Mouse (Mus musculus): ENCODE results near the gene Abhd8. TPM values are rescaled to one million over a fixed set of nuclear protein-coding genes. Genes with fewer than 3 reads are reported as not detected.
A peak's percentile ranks its signal among the peaks of the same experiment; 100 is the strongest.

Abhd8 gene
- 42.0 and 44.0 TPM in 2 replicates for polyA plus RNA-seq (2015; fragmentation: Nextera tagmentation; extraction: Ambion mirVana)

DNA sequence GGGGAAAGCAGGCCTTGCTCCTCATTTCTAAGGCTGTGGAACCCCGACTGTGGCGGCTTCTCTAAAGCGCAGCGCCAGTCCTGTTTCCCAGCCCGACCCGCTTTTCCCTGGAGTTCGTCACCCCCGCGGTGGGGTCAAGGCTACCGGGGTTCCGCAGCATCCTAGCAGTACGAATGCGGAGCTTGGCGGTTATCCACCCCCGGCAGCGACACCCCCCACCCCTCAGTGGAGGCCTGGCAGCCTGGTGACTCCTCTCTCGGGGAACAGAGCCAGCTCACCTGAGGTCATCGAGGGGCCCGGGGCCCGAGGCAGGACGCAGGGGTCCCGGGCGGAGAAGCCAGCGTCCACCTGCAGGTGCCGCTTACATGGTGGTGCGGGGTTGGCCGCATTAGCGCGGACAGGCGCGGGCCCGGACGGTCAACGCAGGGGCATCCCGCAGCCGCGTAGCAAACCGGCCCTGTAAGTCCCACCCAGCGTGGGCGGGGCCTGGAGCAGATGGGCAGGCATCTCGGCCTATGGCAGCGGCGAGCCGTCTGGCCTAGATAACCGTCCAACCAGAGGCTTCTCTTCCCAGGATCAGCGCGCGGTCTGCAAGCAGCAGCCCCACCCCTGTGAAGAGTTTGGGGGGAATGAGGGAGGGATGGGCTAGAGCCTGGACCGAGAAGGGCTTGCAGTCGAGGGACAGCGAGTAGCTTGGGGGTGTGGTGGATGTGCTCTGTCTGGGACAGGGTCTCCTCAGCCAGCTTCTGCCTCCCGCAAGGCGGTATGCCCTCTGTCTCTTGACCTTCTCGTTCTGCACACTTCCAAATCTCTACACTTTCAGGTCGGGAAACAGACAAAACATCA is at the start of gene Abhd8:
Abhd8 (minus strand) TSS at position 468 of the 846 bp plus-strand sequence.
- Histone ChIP-seq H3K4me3 (replicated peaks) (peak within 1 kb of the TSS; percentile 86), H3K27me3 (replicated peaks) (no peaks in the 10 kb centered on the region), H3K9ac (peak within 1 kb of the TSS; percentile 78), H3K9me3 (no peaks in the 10 kb centered on the region), H3K27ac (peak within 1 kb of the TSS; percentile 95), H3K4me2 (peak within 1 kb of the TSS; percentile 92), H3K36me3 (peaks cover 10% of the 10 kb centered on the region; the same call in 1 of the 2 replicates), H3K4me1 (peaks cover 18% of the 10 kb centered on the region)
- ATAC-seq (ENCODE audit: insufficient read depth, low FRiP score, low read depth) = peak; percentile 86
- under 1% methylated on average over 55 of the region's 55 CpGs for WGBS

DNA sequence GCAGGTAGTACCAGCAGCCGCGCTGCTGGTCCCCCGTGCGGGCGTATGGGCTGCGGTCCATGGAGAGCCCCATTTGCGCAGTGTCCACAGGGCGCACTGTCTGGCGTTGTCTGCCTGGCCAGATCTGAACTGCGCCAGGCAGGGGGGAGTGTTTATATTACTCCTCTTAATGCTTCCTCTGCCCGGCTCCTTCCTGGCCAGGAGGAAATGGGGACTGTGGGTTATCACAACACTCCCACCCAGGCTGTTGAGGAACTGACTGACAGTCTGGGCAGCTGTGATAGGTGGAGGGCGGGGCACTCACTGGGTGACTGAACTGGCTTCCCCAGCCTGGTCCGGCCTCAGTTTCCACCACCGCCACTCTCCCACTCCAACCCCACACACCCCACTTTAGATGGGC is 48.2 kb upstream of the Abhd8 start, which contains the start of gene Plvap:
Plvap (minus strand) TSS at position 109 of the 400 bp plus-strand sequence.
- Histone ChIP-seq H3K4me2 (no peak within 1 kb of the TSS; the same call in 1 of the 2 replicates), H3K27ac (no peak within 1 kb of the TSS), H3K4me3 (replicated peaks) (peak within 1 kb of the TSS; percentile 24), H3K9me3 (no peaks in the 10 kb centered on the region), H3K9ac (no peak within 1 kb of the TSS), H3K4me1 (0 out of 2 replicates have a peak, but pooled peaks cover 5% of the 10 kb centered on the region), H3K36me3 (no peaks in the 10 kb centered on the region), H3K27me3 (replicated peaks) (peaks cover 31% of the 10 kb centered on the region)
- WGBS = 18% methylated on average over 14 of the region's 14 CpGs
- ATAC-seq (ENCODE audit: insufficient read depth, low FRiP score, low read depth) = peak; percentile 33; the same call in 1 of the 2 replicates

DNA sequence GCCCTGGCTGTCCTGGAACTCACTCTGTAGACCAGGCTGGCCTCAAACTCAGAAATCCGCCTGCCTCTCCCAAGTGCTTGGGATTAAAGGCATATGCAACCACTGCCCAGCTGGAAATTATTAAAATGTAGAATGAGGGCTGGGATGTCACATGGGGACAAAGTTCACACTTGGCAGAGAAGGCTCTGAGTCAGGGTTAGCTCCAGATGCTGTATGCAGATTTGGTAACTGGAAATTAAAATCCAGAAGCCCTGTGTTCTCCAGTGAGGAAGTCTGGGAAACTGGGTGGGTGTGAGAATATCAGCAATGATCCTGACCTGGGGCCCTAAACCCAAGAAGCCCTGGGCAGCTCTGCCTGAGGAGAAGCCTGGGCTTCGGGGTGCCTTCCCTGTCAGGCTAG is 45.9 kb upstream of the Abhd8 start:
- no peaks in the 10 kb centered on the region for H3K9me3 ChIP-seq
- no peak for ATAC-seq (ENCODE audit: insufficient read depth, low FRiP score, low read depth)
- peak overlapping the region; percentile 19 for H3K4me2 ChIP-seq
- H3K27me3 ChIP-seq (replicated peaks) = peaks cover 39% of the 10 kb centered on the region
- H3K36me3 ChIP-seq = no peaks in the 10 kb centered on the region
- H3K27ac ChIP-seq = no peak overlapping the region
- WGBS = 68% methylated on average over 2 of the region's 2 CpGs
- no peak overlapping the region for H3K9ac ChIP-seq
- no peak overlapping the region for H3K4me3 ChIP-seq (replicated peaks)
- 0 out of 2 replicates have a peak, but pooled peaks cover 5% of the 10 kb centered on the region for H3K4me1 ChIP-seq

DNA sequence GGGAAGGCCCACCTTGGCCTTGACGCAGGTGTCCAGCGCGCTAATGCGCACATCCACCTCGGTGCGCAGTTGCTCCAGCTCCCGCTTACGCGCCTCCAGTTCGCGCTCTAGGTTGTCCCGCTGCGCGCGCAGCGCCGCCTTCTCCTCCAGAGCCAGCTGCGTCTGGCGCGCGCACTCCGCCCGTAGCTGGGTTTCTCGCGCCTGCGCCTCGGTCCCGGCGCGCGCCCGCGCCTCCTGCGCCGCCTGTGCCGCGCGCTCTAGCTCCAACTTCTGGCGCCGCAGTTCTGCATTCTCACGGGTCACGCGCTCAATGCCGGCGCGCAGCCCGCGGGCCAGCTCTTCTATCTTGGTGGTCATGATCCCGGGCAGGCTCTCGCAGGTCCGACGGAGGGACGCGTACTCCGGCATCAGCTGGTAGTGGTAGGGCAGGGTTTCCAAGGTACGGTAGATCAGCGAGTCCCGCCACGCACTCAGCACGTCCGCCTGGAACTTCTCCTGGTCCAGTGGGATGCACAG is 44.2 kb upstream of the Abhd8 start:
- ATAC-seq (ENCODE audit: insufficient read depth, low FRiP score, low read depth) = peak; percentile 69
- H3K4me3 ChIP-seq (replicated peaks) = peak overlapping the region; percentile 43
- under 1% methylated on average over 61 of the region's 61 CpGs for WGBS
- peak overlapping the region; percentile 79 for H3K4me2 ChIP-seq
- 0 out of 2 replicates have a peak, but pooled peaks cover 5% of the 10 kb centered on the region for H3K4me1 ChIP-seq
- H3K9me3 ChIP-seq = no peaks in the 10 kb centered on the region
- peaks cover 39% of the 10 kb centered on the region for H3K27me3 ChIP-seq (replicated peaks)
- H3K27ac ChIP-seq = no peak overlapping the region
- H3K36me3 ChIP-seq = no peaks in the 10 kb centered on the region
- H3K9ac ChIP-seq = no peak overlapping the region

DNA sequence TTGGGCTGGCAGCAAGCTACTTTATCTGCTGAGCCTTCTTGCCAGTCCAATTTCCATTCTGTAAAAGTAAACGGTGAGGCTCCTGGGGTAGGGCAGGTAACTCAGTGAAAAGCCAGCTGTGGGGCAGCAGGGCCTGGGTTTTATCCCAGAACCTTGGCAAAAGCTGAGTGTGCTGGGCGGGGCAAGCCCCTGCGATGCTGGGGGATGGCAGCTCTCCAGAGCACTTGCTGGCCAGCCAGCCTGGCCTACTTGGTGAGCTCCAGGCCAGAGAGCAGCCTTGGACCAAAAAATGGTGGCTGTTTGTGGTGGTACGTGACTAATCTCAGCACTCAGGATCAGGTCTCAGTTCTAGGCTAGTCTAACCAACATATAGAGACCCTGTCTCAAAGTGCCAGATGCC is 42.5 kb upstream of the Abhd8 start:
- no peak overlapping the region for H3K9ac ChIP-seq
- ATAC-seq (ENCODE audit: insufficient read depth, low FRiP score, low read depth) = no peak
- H3K36me3 ChIP-seq = no peaks in the 10 kb centered on the region
- WGBS = 80% methylated on average over 4 of the region's 4 CpGs
- H3K27me3 ChIP-seq (replicated peaks) = peaks cover 33% of the 10 kb centered on the region
- no peak overlapping the region for H3K27ac ChIP-seq
- no peaks in the 10 kb centered on the region for H3K9me3 ChIP-seq
- H3K4me2 ChIP-seq = no peak overlapping the region
- H3K4me3 ChIP-seq (replicated peaks) = no peak overlapping the region
- H3K4me1 ChIP-seq = 0 out of 2 replicates have a peak, but pooled peaks cover 5% of the 10 kb centered on the region

DNA sequence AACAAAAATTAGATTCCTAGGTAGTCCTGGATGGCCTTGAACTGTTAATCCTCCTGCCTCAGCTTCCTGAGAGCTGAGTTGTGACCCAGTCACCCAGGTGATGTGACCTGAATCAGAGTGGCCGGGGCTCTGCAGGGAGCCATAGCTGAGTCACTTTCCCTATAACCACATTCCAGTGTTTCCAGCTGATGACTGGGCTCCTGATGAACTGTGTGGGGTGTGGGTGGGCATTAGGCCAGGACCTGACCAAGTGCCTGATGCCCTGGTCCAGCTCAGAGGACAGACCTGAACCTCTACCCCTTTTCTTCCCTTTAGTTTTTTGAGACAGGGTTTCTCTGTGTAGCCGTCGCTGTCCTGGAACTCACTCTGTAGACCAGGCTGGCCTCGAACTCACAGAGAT is 41.9 kb upstream of the Abhd8 start:
- 87% methylated on average over 4 of the region's 4 CpGs for WGBS
- Histone ChIP-seq H3K27me3 (replicated peaks) (peaks cover 31% of the 10 kb centered on the region), H3K27ac (no peak overlapping the region), H3K36me3 (no peaks in the 10 kb centered on the region), H3K4me3 (replicated peaks) (no peak overlapping the region), H3K9me3 (no peaks in the 10 kb centered on the region), H3K4me2 (no peak overlapping the region), H3K9ac (no peak overlapping the region), H3K4me1 (0 out of 2 replicates have a peak, but pooled peaks cover 5% of the 10 kb centered on the region)
- no peak for ATAC-seq (ENCODE audit: insufficient read depth, low FRiP score, low read depth)

DNA sequence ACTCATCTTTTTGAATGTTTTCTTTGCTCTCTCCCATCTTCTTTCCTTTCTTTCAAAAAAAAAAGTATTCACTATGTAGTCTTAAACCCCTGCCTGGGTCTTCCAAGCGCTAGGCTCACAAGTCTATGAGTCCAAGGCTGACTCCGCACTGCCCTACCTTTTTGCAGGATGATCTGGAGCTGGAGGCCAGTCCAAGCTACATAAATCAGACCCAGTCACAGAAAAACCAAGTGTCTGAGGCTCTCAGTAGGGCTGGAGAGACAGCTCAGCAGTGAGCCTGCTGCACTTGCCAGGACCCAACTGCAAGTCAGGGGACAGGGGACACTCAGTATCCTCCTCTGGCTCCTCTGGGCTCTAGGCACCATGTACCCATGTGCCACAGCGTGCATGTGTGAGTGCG is 40.9 kb upstream of the Abhd8 start:
- ATAC-seq (ENCODE audit: insufficient read depth, low FRiP score, low read depth) = no peak
- WGBS = 86% methylated on average over 4 of the region's 4 CpGs
- no peak overlapping the region for H3K27ac ChIP-seq

DNA sequence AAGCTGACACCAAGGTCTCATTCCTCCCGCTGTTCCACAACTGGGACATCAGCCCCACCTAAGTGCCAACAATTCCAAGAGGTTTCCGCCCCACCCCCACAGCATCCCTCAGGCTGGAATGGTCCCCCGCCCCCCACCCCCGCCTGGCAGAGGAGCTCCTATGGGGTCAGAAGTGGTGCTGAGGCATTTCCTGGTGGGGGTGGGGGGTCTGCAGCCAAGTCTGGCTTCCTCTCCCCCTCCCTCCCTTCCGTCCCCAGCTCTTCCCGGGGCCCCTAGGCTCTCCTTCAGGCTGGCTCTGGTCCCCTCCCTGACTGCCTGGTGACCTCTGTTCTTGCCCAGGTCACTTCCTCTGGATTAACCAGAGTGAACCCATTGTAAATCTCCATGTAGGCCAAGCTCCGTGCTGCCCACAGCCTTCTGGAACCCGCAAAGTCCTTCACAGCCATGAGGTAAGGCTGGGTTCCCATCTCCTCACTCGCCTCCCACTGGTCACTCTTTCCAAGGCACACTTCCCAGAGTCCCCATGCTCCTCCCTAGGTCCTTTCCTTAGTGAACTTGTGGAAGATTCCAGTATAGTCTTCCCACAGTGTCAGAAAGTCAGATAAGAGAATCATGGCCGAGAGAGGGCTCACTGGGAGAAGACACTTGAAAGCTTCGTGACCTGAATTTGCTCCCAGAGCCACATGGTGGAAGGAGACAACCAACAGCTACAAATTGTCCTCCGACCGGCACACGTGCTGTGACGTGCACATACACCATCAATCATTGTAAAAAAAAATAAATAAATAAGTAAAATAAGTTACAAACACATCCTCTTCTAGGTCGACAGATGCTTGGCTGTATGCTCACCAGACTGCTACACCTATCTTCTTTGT is 35.6 kb upstream of the Abhd8 start:
- H3K27me3 ChIP-seq (replicated peaks) = no peaks in the 10 kb centered on the region
- H3K4me1 ChIP-seq = peaks cover 38% of the 10 kb centered on the region
- no peaks in the 10 kb centered on the region for H3K36me3 ChIP-seq
- no peak overlapping the region for H3K4me3 ChIP-seq (replicated peaks)
- WGBS = 26% methylated on average over 16 of the region's 16 CpGs
- H3K27ac ChIP-seq = peak overlapping the region; percentile 37; the same call in 1 of the 2 replicates
- H3K9me3 ChIP-seq = no peaks in the 10 kb centered on the region
- H3K4me2 ChIP-seq = no peak overlapping the region
- no peak; the same call in 1 of the 2 replicates for ATAC-seq (ENCODE audit: insufficient read depth, low FRiP score, low read depth)
- no peak overlapping the region for H3K9ac ChIP-seq

More for the DNA sequence above, 40.9 kb upstream of the Abhd8 start:
- Histone ChIP-seq H3K4me2 (no peak overlapping the region), H3K27me3 (replicated peaks) (peaks cover 31% of the 10 kb centered on the region), H3K36me3 (no peaks in the 10 kb centered on the region), H3K9me3 (no peaks in the 10 kb centered on the region), H3K4me1 (0 out of 2 replicates have a peak, but pooled peaks cover 6% of the 10 kb centered on the region), H3K9ac (no peak overlapping the region), H3K4me3 (replicated peaks) (no peak overlapping the region)

DNA sequence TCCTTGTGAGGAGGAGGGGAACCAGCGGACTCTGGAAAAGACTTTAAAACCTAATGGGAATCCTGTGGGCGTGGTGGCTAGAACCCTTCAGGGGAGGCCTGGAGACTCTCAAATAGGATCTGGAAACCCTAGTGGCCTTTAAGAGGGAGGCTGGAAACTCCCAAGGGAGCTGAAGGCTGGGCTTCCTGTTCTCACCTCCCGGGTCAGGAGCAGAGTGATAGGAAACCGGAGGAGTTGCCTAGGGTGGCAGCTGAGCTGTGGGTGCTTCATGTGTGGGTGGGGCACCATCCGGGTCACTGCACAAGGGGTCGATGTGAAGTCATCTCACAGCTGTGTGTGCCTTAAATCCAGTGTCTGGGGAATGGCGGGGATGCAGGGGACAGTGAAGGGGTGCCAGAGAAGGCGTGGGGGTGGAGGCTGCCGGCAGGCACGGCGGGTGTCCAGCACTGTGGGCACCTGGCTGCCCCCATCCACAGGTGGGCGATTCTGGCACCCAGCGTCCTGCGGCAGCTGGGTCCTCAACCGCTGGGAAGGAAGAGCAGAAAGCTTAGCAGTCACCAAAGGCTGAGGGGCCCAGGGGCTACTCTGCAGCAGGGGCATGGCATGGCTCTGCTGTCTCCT is 34.5 kb upstream of the Abhd8 start:
- H3K9me3 ChIP-seq = no peaks in the 10 kb centered on the region
- 0 out of 2 replicates have a peak, but pooled peaks cover 3% of the 10 kb centered on the region for H3K36me3 ChIP-seq
- H3K9ac ChIP-seq = no peak overlapping the region
- H3K4me1 ChIP-seq = peaks cover 38% of the 10 kb centered on the region
- no peak for ATAC-seq (ENCODE audit: insufficient read depth, low FRiP score, low read depth)
- 21% methylated on average over 15 of the region's 15 CpGs for WGBS
- no peak overlapping the region for H3K4me3 ChIP-seq (replicated peaks)
- no peak overlapping the region for H3K4me2 ChIP-seq
- peak overlapping the region; percentile 37 for H3K27ac ChIP-seq
- no peaks in the 10 kb centered on the region for H3K27me3 ChIP-seq (replicated peaks)

DNA sequence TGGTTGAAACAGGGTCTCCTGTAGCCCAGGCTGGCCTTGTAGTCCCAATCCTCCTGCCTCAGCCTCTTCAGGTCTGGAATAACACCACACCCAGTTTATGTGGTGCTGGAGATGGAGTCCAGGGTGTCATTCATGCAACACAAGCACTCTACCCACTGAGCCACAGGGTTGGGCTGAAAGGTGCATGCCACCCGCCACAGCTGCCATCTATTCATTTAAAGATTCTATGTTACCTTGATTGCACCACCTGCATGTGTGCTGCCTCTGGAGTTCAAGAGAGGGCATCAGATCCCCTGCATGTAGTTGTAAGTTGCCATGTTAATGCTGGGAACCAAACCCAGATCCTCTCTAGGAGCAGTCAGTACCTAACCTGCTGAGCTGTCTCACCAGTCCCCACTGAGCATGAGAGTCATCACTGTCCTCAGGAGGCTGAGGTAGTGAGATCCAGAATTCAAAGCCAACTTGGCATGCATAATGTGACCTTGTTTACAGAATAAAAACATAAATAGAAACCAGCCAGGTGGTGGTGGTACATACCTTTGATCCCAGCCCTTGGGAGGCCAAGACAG is 33.7 kb upstream of the Abhd8 start:
- no peaks in the 10 kb centered on the region for H3K9me3 ChIP-seq
- H3K4me3 ChIP-seq (replicated peaks) = no peak overlapping the region
- no peak overlapping the region for H3K9ac ChIP-seq
- no peak overlapping the region for H3K4me2 ChIP-seq
- 96% methylated on average over 1 of the region's 1 CpGs for WGBS
- H3K4me1 ChIP-seq = peaks cover 38% of the 10 kb centered on the region
- no peaks in the 10 kb centered on the region for H3K27me3 ChIP-seq (replicated peaks)
- peak overlapping the region; percentile 68; the same call in 1 of the 2 replicates for H3K27ac ChIP-seq
- peaks cover 11% of the 10 kb centered on the region for H3K36me3 ChIP-seq
- ATAC-seq (ENCODE audit: insufficient read depth, low FRiP score, low read depth) = no peak

DNA sequence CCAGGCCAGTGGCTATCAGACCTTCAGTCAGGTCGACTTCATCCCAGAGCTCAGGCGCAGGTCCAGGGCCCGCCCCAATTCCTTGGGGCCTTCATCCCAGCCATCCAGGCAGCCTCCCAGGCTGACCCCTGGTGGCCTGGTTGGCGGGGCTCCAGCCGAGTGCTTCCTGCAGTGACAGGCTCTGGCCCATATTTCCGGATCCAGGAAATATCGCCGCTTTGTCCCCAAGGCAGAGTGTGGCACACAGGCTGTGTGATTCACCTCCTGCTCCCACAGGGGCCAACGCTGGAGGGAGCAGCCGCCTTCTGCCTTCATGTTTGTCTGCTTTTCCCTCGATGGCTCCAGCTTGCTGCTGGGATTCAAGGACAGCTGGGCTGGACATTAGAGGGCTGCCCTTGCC is 33.0 kb upstream of the Abhd8 start:
- Histone ChIP-seq H3K27ac (peak overlapping the region; percentile 68), H3K9me3 (no peaks in the 10 kb centered on the region), H3K4me2 (no peak overlapping the region), H3K27me3 (replicated peaks) (no peaks in the 10 kb centered on the region), H3K36me3 (peaks cover 15% of the 10 kb centered on the region), H3K4me1 (peaks cover 38% of the 10 kb centered on the region), H3K9ac (no peak overlapping the region), H3K4me3 (replicated peaks) (no peak overlapping the region)
- WGBS = 31% methylated on average over 11 of the region's 11 CpGs
- no peak; the same call in 1 of the 2 replicates for ATAC-seq (ENCODE audit: insufficient read depth, low FRiP score, low read depth)

Data from stomach, embryonic 15.5 days (tissue).